In the genomic region with DNA sequence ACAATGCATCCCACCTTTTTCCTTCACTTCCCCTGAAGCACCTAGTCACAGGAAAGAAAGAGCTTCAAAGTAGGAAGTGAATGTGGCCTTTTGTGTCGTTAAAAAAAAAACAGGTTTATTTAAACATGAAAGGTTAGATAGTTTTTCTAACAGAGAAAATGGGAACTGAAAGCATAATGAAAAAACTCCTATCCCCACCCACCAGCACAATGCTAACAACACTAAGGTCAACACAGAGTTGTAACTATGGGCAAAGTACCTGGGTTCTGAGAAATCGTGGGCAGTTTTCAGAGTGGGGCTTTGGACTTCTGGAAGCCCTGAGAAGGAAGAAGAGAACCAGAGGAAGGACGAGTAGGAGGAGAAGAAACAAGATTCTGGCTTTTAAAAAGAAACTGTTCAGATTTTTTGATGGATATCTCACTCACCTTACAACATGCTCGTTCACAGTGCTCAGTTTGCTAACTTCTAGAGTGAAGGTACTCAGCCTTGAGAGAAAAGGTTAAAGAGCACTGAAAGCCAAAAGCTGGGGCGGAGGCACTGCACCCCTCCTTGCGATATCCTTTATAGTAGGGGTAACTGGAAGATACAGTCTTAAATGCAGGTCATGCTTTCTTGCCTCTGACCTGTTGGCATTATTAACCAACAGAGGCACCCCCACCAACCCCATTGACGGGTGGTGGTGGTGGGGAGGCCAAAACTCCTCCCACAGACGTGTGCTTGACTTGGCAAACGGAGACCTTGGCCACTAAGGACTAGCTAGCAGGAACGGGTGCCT, we compare ENCODE assay signal across 14 mouse cellular contexts. TPM values are rescaled to one million over a fixed set of nuclear protein-coding genes. Genes with fewer than 3 reads are reported as not detected.
DNase-seq lines count a peak whose midpoint lies in the region; ATAC-seq and TF ChIP-seq lines count a peak whose summit lies in the region.
"Had no signal": no experiment of that assay in that cellular context is flagged by ENCODE, and none has a peak within 500 bp of the region (broad histone marks: within the 10 kb centered on the region; RNA-seq: fewer than 3 reads in every experiment).

No protein-coding gene starts in this region.

- H3K9me3 ChIP-seq in hindbrain, embryonic 10.5 days, result no peaks in the 10 kb centered on the region
- H3K9me3 ChIP-seq in hindbrain, embryonic 11.5 days (ENCODE audit: control insufficient read depth, low read length), result no peaks in the 10 kb centered on the region
- H3K9me3 ChIP-seq: heart, embryonic 10.5 days; hindbrain, embryonic 12.5 days; kidney, embryonic 15.5 days; limb, embryonic 13.5 days; lung, embryonic 15.5 days had no signal

- peaks cover 55% of the 10 kb centered on the region for H3K4me1 ChIP-seq in hindbrain, embryonic 10.5 days (replicated peaks)
- H3K4me1 ChIP-seq in hindbrain, embryonic 11.5 days (replicated peaks; ENCODE audit: control insufficient read depth, insufficient read depth, low read length), result peaks cover 3% of the 10 kb centered on the region
- peaks cover 2% of the 10 kb centered on the region for H3K4me1 ChIP-seq in testis, adult 2 months (ENCODE audit: control insufficient read depth, insufficient read depth, low read length)
- H3K4me1 ChIP-seq: kidney, embryonic 15.5 days; limb, embryonic 13.5 days; lung, embryonic 15.5 days had no signal

- no peak overlapping the region for H3K4me3 ChIP-seq in hindbrain, embryonic 10.5 days
- no peak overlapping the region for H3K4me3 ChIP-seq in hindbrain, embryonic 11.5 days (ENCODE audit: low read depth, low read length)
- peak overlapping the region; percentile 14 for H3K4me3 ChIP-seq in testis, adult 2 months (ENCODE audit: control insufficient read depth, low read depth, low read length)
- H3K4me3 ChIP-seq: heart, embryonic 10.5 days; hindbrain, embryonic 12.5 days; kidney, embryonic 15.5 days; limb, embryonic 13.5 days; lung, embryonic 15.5 days had no signal

- peaks cover 29% of the 10 kb centered on the region for H3K27me3 ChIP-seq in hindbrain, embryonic 10.5 days (ENCODE audit: insufficient read depth, poor library complexity, severe bottlenecking)
- H3K27me3 ChIP-seq in hindbrain, embryonic 11.5 days (ENCODE audit: control insufficient read depth, insufficient read depth, low read length), result no peaks in the 10 kb centered on the region
- H3K27me3 ChIP-seq in testis, adult 2 months (ENCODE audit: control insufficient read depth, insufficient read depth, low read length), result no peaks in the 10 kb centered on the region

- no peak for ATAC-seq in hindbrain, embryonic 11.5 days (ENCODE audit: low FRiP score)
- ATAC-seq in granulocyte monocyte progenitor cell, adult 5-6 weeks (replicated peaks; ENCODE audit: poor library complexity, severe bottlenecking), result peak; percentile 84

- H3K9ac ChIP-seq in hindbrain, embryonic 11.5 days (ENCODE audit: low read depth, low read length), result no peak overlapping the region
- H3K9ac ChIP-seq: hindbrain, embryonic 12.5 days; kidney, embryonic 15.5 days; limb, embryonic 13.5 days; lung, embryonic 15.5 days had no signal

- DNase-seq in hindbrain, embryonic 10.5 days (ENCODE audit: low spot score), result no peak
- DNase-seq in hindbrain, embryonic 11.5 days (ENCODE audit: low spot score), result no peak
- no peak for DNase-seq in testis, postnatal 14 days (ENCODE audit: low spot score)
- no peak for DNase-seq in left cerebral cortex, adult 11 months (ENCODE audit: low spot score)
- DNase-seq in heart, adult 18-20 months, result no peak
- DNase-seq: cerebellum, adult 9-10 months; thymus, postnatal 25 days had no signal

- no peak for TF ChIP-seq CTCF in testis, adult 2 months (IDR thresholded peaks at IDR 0.05; ENCODE audit: control insufficient read depth, insufficient read depth, insufficient replicate concordance, low read depth, low read length)

- no peaks in the 10 kb centered on the region for H3K36me3 ChIP-seq in hindbrain, embryonic 10.5 days
- no peaks in the 10 kb centered on the region for H3K36me3 ChIP-seq in hindbrain, embryonic 11.5 days (ENCODE audit: control insufficient read depth, insufficient read depth, low read length)
- no peaks in the 10 kb centered on the region for H3K36me3 ChIP-seq in testis, adult 2 months (ENCODE audit: control insufficient read depth, insufficient read depth, low read length)
- H3K36me3 ChIP-seq: heart, embryonic 10.5 days; hindbrain, embryonic 12.5 days; kidney, embryonic 15.5 days; limb, embryonic 13.5 days; lung, embryonic 15.5 days had no signal

- no peak overlapping the region for H3K4me2 ChIP-seq in hindbrain, embryonic 11.5 days (replicated peaks; ENCODE audit: low read depth, low read length)
- H3K4me2 ChIP-seq: hindbrain, embryonic 12.5 days; kidney, embryonic 15.5 days; limb, embryonic 13.5 days; lung, embryonic 15.5 days had no signal

- H3K27ac ChIP-seq in hindbrain, embryonic 10.5 days, result peak overlapping the region; percentile 88
- H3K27ac ChIP-seq in hindbrain, embryonic 11.5 days (ENCODE audit: low read depth, low read length), result no peak overlapping the region
- no peak overlapping the region for H3K27ac ChIP-seq in testis, adult 2 months (ENCODE audit: control insufficient read depth, insufficient read depth, low read depth, low read length)
- H3K27ac ChIP-seq: heart, embryonic 10.5 days; hindbrain, embryonic 12.5 days; kidney, embryonic 15.5 days; limb, embryonic 13.5 days; lung, embryonic 15.5 days had no signal

- 74% methylated on average over 10 of the region's 10 CpGs for WGBS in hindbrain, embryonic 10.5 days
- 69% methylated on average over 10 of the region's 10 CpGs for WGBS in hindbrain, embryonic 11.5 days

- TF ChIP-seq POLR2A in testis, adult 2 months (IDR thresholded peaks at IDR 0.05; ENCODE audit: control insufficient read depth, low read depth, low read length), result peak; percentile 12; the same call in 1 of the 2 replicates

RNA-seq across cellular contexts. Expression of gene Parp11, which starts 1.2 kb away (rescaled TPM):
- 35.7 and 43.6 TPM in 2 replicates for polyA plus RNA-seq in hindbrain, embryonic 10.5 days (2016; fragmentation: Nextera tagmentation; extraction: Ambion mirVana)
- polyA plus RNA-seq in hindbrain, embryonic 11.5 days (2014; fragmentation: Nextera tagmentation; extraction: Ambion mirVana), result 59.7 and 61.1 TPM in 2 replicates
- polyA plus RNA-seq in testis, adult 2 months (2012; rRNA removed), result 34.2 and 40.6 TPM in 2 replicates
- 21.4 and 36.6 TPM in 2 replicates for total RNA-seq in granulocyte monocyte progenitor cell, adult 5-6 weeks (2014; fragmentation: Nextera tagmentation)
- total RNA-seq in granulocyte monocyte progenitor cell, adult 5-6 weeks (2017), result 24.9 and 33.3 TPM in 2 replicates
- total RNA-seq in heart, adult 18-20 months (2021), result 1 to 10 TPM; 8.7 to 9.7 TPM
